Mouse (Mus musculus) cortical plate, adult 2 months (tissue): ENCODE data around the gene Ifi205.

Source experiments
- CTCF ChIP-seq: fragments of 200-500 bp; IDR thresholded peaks from 2 replicates; pipeline ENCODE4 v1.5.1; 2011; ENCODE audit warnings: mild to moderate bottlenecking, control low read depth, low read length; ENCODE audit not compliant: insufficient read depth; ENCODE audit errors: extremely low read depth
- POLR2A ChIP-seq: fragments of 200-500 bp; IDR thresholded peaks from 2 replicates; pipeline ENCODE4 v1.6.1; 2011; ENCODE audit warnings: mild to moderate bottlenecking, low read length, control low read depth; ENCODE audit not compliant: insufficient read depth; ENCODE audit errors: extremely low read depth

GRCm38 (mm10) chr1:174051931-174052536, 20.4 kb upstream of the Ifi205 start:
- TF ChIP-seq POLR2A, result no peak
- TF ChIP-seq CTCF, result no peak
